Mouse (Mus musculus) cortical plate, adult 2 months (tissue): ENCODE data around the gene Ncapg2.

Experiments
- CTCF ChIP-seq: fragments of 200-500 bp; IDR thresholded peaks from 2 replicates; pipeline ENCODE4 v1.5.1; 2011; ENCODE audit warnings: mild to moderate bottlenecking, control low read depth, low read length; ENCODE audit not compliant: insufficient read depth; ENCODE audit errors: extremely low read depth
- POLR2A ChIP-seq: fragments of 200-500 bp; IDR thresholded peaks from 2 replicates; pipeline ENCODE4 v1.6.1; 2011; ENCODE audit warnings: mild to moderate bottlenecking, low read length, control low read depth; ENCODE audit not compliant: insufficient read depth; ENCODE audit errors: extremely low read depth

DNA sequence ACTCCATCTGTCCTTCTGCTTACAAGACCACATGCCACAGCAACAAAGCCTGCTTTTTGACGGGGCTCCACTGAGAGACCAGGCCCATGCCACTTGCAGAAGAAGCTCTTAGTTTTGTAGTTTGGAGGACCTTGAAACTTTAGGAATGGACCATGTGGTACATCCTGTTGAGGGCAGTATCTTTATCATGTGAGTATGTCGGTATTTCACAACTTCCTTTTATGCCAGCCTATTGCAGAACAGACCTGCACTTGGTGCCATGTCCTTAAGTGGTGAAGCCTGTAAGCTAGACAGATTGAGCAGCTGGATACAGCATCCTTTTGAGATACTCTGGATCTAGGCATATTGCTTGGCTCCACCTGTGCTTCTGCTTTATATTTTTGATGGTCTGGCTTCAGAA lies 68.1 kb downstream of the Ncapg2 start:
- no peak for TF ChIP-seq CTCF
- no peak for TF ChIP-seq POLR2A
